Mouse (Mus musculus) heart, postnatal 4 days (tissue): ENCODE results near the gene Itpr1. TPM values are rescaled to one million over a fixed set of nuclear protein-coding genes. Genes with fewer than 3 reads are reported as not detected.

Experiments used
- DNase-seq: peaks from one replicate; pipeline ENCODE4 v3.0.0; 2021
- total RNA-seq, 2 experiments: library from RNA; stranded (reverse); gene quantifications; 2 replicates each; pipeline ENCODE4 v1.2.3; 2021

Itpr1 gene
- total RNA-seq, 2 experiments from 2014 or later, result 71.8 to 73.6 TPM

DNA sequence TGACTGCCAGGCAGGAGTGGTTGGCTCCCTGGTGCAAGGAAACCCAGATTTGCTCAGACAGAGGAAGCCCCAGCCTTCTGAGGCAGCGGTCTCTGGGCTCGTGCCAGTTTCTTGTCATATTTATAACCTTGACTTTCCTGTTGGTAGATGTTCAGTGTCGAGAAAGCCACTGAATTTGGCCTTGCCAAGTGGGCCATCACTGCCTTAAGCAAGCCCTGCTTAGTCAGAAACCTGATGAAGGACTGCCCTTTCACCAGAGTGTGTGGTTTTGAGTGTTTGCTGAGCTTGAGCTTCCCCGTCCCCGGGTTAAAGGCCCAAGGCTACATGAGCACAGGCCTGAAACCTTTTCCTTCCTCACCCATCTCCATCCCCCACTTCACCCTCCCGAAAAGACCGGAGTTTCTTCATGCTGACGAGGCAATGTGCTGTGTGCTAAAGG, 263.9 kb downstream of the Itpr1 start:
- peak; percentile 59 for DNase-seq

- no peak for DNase-seq
These were observed 264.7 kb downstream of the Itpr1 start for GRCm38 (mm10) chr6:108477602-108478001.

DNA sequence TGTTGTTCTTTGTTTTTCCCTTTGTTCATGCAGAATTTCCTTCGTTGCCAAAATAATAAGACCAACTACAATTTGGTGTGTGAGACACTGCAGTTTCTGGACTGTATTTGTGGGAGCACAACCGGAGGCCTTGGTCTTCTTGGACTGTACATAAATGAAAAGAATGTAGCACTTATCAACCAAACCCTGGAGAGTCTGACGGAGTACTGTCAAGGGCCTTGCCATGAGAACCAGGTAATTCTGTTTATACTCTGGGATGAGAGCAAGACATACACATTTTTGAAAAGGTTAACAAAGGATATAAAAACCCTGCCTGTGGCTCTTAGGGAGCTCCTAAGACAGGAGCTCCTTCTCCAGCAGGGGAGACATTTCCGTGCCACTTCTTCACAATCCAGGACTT, 268.3 kb downstream of the Itpr1 start:
- no peak for DNase-seq

DNA sequence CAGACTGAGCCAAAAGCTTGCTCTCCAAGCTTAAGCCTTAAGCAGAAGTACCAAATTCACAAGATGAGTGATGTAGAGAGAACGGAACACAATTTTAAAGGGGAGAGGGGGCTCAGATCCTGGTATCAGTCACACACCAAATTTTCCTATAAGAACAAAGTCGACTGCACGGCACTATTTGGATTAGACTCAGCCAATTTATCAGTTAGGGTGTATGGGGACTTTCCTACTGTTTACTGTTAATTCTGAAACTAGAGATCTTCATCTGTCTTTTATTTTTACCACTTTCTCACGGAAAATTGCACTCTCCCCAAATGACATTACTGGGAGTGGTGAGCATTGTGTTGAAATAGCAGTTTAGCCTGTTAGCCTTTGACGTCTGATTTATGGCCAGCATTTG, 269.6 kb downstream of the Itpr1 start:
- DNase-seq, result no peak

DNA sequence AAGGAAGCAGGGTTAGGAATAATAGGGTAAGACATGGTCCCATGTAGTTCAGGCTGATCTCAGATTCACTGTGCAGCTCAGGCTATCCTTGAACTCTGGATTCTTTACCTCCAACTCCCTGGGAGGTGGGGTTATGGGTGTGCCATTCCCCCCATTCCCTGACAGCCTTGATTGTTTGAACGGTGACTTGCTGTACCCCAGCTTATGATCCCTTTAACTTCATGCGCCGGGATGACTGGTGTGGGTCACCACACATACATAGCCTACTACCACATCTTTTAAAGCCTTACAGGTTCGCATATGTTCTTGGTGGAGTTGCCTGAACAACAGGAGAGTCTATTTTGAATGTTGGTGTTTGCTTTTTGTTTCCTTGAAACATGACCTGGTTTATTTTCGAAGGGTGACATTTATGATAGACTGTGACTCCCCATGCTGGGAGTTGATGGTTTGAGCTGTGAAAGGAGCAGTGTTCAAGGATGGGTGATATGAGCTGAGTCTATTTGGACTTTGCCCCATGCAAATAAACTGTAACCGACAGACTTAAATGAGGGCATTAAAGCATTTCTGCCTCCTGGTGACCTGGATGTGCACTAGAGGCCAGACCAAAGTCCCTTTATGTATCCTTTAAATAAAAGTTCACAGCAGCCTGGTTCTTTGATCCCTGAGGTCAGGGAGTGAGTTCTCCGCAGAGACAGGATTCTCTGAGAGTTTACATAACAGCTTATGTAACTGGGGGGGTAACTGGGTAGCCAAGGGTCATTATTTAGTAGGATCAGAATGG, 273.5 kb downstream of the Itpr1 start:
- no peak for DNase-seq

GRCm38 (mm10) chr6:108487300-108487835, 274.5 kb downstream of the Itpr1 start:
- no peak for DNase-seq

DNA sequence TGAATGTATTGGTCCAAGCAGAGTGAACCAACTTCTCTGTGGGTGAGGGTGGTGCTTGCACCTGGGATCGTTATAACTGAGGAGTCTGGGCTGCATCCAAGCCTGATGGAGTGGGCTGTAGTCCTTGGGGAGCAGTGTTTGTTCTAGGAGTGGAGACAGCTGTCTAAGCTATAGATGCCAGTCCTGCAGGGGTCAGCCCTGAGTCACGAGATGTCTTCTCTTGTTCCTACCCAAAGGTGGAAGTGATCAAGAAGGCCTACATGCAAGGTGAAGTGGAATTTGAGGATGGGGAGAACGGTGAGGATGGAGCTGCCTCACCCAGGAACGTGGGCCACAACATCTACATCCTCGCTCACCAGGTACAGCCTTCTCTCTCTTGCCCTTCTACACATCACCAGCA, 275.4 kb downstream of the Itpr1 start:
- peak; percentile 19 for DNase-seq

DNA sequence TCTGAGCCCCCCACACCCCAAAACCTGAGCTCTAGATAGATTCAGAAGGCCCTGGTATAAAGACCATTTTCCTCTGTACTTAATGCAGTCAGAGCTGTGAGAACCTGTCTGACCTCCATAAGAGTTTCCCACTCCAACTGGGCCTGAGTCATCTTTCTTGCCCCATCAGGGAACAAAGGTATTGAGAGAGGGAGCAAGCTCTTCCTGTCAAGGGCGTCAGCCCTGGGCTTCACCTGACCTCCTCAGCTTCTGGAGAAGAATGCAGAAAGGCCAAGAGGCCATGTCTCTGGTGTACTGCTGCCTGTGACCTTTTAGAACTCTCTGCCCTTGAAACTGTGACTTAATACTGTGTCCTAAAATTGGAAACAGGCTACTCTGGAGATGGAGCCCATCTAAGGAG, 279.1 kb downstream of the Itpr1 start:
- DNase-seq, result no peak

DNA sequence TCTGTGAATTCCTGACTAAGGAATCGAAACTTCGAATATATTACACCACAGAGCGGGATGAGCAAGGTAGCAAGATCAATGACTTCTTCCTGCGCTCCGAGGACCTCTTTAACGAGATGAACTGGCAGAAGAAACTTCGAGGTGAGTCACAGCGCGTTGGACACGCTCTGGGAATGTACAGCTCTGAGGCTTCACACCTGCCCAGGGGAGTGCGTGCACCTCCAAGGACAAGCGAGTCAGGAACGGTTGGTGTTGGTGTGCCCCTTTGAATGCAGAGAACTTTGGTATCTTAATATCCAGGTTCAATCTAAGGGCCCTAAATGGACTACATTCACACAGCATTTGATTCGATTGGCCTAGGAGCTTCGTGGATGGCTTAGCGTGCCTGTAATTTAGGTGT, 280.9 kb downstream of the Itpr1 start:
- no peak for DNase-seq

GRCm38 (mm10) chr6:108494185-108494804, 281.4 kb downstream of the Itpr1 start:
- no peak for DNase-seq

DNA sequence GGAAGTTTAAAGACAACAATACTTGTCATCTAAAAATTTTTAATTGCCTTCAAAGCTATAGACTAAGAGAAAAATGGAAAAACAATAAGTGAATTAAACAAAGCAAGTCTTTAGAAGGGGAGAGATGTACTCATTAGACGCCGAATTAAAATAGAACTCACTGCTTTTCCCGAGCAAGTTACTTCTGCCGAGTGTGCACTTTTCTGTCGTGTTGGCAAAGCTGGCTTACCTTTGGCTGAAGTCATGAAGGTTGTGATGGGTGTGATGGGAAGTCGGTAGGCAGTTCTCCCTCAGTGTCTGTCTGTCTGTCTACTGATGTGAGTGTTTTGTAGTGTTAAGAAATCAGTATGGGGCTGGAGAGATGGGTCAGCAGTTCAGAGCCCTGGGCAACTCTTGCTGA, 282.1 kb downstream of the Itpr1 start:
- DNase-seq, result no peak

- DNase-seq, result no peak
These were observed 285.2 kb downstream of the Itpr1 start for GRCm38 (mm10) chr6:108498070-108498469.

GRCm38 (mm10) chr6:108503651-108504050, 290.8 kb downstream of the Itpr1 start:
- no peak for DNase-seq

DNA sequence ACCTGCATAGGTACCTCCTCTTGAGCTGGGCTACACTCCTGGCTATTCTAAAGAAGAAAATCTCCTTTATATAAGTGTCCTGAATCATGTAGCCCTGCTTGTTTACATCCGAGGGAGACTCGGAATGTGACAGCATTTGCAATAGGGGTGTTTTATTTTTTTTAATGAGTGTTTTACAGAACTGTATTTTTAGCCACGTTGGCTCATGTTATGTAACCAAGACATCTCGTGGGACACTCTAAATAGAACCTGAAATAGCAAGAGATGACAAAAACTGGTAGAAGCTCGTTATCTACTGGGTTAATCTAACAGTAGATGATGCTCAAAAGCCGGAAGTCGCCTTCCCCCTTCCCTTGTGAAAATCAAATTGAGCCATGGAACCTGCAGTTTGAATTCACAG, 291.8 kb downstream of the Itpr1 start:
- DNase-seq, result no peak

DNA sequence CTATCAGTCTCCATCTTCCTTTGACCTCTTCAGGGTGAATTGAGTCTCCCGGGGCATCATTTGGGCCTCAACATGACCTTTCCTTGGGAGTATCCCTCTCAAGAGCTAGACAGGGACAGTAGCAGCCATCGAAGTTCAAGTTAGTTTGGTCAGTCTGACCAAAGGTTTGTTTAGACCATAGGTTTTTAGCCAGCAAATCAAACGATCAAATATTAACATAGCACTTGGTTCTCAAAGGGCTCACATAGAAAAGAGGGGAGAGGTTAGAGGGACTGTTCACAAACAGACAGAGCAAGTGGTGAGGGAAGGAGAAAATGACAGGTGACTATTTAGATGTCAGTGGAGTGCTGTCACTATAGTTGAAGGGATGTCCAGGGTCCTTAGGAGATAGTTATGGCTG, 293.3 kb downstream of the Itpr1 start:
- no peak for DNase-seq

DNA sequence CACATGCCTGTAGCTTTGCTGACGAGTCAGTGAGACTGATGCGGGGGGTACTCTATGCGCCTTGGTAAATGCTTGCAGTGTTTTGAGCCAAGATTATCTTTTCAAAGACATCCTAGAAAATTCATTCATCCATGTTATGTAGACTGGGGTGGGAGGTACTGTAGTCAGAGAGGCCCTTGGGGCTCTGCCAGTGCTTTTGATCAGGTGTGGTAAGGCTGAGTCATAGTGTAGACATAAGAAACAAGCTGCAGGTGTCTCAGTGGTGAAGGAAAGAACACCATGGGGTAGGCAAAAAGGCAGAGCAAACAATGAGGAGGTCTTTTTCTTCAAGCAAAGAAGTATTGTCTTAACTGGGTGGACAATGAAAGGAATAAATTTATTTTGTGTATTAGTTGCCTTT, 294.4 kb downstream of the Itpr1 start:
- no peak for DNase-seq

DNA sequence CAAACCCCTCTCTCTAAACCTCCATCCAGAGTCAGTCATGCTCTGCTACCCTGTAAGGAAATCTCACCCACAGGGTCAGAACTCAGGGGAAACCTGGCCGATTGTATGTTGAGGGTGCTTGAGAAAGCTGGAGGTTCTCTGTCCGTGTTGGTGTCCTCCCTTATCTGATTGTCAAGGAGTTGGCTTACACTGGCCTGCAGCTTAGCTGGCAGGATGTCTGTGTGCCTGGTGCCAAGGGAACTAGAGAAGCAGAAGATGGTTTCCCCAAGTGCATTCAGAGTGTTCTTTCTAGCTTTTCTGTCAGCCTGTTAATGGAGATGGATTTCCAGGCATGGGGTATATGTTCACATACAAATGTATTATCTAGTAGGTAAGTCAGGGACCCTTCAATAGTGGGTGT, 296.4 kb downstream of the Itpr1 start:
- no peak for DNase-seq

DNA sequence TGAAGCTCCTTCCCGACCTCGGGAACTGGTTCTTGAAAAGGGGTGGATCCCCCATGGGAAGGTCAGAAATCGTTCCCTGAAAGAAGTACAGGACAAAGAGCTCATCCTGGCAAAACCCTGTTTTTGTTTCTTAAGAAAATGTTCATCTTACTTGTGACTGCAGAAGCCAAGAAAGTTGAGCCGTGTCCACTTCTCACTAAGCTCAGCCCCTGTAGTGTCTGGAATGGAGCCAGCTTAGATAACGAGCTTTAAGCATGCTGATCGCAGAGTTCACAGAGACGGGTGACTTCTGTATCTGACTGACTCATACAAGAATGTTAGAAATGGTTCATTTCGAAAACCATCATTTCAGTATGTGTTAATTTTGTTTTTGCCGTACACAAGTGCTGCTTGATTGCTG, 297.2 kb downstream of the Itpr1 start:
- DNase-seq, result peak; percentile 53

DNA sequence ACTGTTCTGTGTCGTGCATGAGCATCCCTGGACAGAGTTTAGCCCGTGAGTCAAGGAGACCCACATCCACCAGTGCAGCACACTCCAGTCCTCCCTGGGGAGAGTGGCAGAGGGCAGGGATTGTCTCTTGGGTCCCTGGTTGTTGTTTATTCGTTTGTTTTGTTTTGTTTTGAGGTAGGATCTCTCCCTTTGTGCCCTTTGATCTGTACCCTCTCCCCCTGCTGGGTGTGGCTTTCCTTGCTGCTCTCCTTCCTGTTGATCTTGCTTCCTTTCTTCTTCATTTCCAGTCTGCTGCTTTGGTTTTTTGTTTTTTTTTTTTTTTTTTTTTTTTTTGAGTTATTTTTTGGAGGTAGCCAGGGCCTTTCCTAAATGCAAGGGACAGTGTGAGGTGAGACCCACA, 299.2 kb downstream of the Itpr1 start:
- no peak for DNase-seq

DNA sequence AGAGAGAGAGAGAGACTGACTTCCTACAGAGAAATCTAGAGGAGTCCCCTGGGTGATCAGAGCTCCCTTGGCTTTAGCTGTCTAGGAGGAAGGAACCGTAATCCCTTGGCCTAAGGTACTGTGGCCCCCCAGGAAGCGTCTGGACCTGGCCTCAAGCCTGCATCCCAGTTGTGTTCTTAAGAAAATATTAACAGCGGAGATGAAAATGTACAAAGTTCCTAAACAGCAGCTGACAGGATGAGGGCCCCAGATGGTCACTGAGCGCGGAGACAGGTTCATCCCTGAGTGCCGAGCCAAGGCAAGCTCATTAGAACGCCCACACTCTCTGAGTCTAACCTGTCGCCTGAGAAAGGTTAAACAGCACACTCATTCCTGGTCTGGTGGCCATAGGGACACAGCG, 300.1 kb downstream of the Itpr1 start:
- DNase-seq, result no peak

- no peak for DNase-seq
These were observed 303.4 kb downstream of the Itpr1 start for GRCm38 (mm10) chr6:108516248-108516647.

DNA sequence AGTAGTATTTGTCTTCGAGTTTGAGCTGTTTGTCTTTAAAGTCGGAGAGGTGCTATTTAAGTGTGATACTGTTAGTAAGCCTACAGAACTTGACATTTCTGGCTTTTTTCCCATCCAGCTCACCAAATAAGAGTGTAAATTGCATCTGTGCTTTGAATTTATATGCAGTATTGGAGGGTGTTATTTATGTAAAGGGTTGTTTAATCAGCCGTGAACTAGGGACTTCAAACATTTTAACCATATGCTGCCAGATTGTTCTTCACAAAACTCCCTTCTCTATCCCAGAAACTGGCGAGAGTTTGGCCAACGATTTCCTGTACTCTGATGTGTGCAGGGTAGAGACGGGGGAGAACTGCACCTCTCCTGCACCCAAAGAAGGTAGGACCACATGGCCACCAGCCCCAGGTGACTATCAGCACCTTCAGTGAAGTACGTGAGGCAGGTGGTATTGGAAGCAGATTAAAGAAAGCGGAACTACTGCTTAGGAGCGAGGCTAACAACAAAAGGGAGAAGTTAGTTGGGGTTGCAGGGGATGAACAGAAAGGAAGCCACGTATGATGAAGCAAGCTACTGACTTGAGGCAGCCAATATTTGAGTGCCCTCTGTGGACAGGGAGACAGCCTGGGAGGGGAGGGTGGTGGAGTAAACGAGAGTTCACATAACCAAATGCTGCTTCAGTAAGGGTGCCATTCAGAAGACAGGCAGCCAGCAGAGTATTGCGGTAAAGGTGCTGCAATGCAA, 304.5 kb downstream of the Itpr1 start:
- no peak for DNase-seq

- no peak for DNase-seq
These were observed 305.1 kb downstream of the Itpr1 start for GRCm38 (mm10) chr6:108517986-108518385.
